Mouse (Mus musculus) embryonic facial prominence, embryonic 14.5 days (tissue): Measurements from ENCODE around the gene Lhx2. TPM values are rescaled to one million over a fixed set of nuclear protein-coding genes. Genes with fewer than 3 reads are reported as not detected.

Experiments used
- ATAC-seq: fragments of 200-750 bp; cut with Nextera tagmentation; 2 replicates; pipeline ENCODE4 v1.8.0; 2017; ENCODE audit warnings: low read depth, moderate number of reproducible peaks, moderate TSS enrichment
- DNase-seq: peaks from one replicate; pipeline ENCODE4 v3.0.0-alpha.2; 2015; ENCODE audit warnings: low spot score
- H3K27ac ChIP-seq: fragments of 300-500 bp; sonication (generic); replicated peaks from 2 replicates; pipeline ENCODE4 v1.5.1; 2014; ENCODE audit warnings: low read depth, mild to moderate bottlenecking, low read length, moderate library complexity
- H3K27me3 ChIP-seq: fragments of 300-500 bp; sonication (generic); replicated peaks from 2 replicates; pipeline ENCODE4 v1.6.1; 2014; ENCODE audit warnings: low read length; ENCODE audit not compliant: control insufficient read depth, insufficient read depth
- H3K36me3 ChIP-seq: fragments of 300-500 bp; sonication (generic); 2 replicates; pipeline ENCODE4 v1.6.1; 2014; ENCODE audit warnings: low read length, mixed read lengths; ENCODE audit not compliant: control insufficient read depth, insufficient read depth
- H3K4me1 ChIP-seq: fragments of 300-500 bp; sonication (generic); 2 replicates; pipeline ENCODE4 v1.6.1; 2014; ENCODE audit warnings: antibody characterized with exemption, low read length; ENCODE audit not compliant: control insufficient read depth, insufficient read depth
- H3K4me2 ChIP-seq: fragments of 300-500 bp; sonication (generic); 2 replicates; pipeline ENCODE4 v1.6.1; 2014; ENCODE audit warnings: low read depth, mild to moderate bottlenecking, low read length, moderate library complexity, mixed read lengths
- H3K4me3 ChIP-seq: fragments of 300-500 bp; sonication (generic); 2 replicates; pipeline ENCODE4 v1.5.1; 2014; ENCODE audit warnings: low read depth, mild to moderate bottlenecking, low read length
- H3K9ac ChIP-seq: fragments of 300-500 bp; sonication (generic); 2 replicates; pipeline ENCODE4 v1.6.1; 2014; ENCODE audit warnings: low read depth, mild to moderate bottlenecking, low read length, moderate library complexity, mixed read lengths
- H3K9me3 ChIP-seq: fragments of 300-500 bp; sonication (generic); 2 replicates; pipeline ENCODE4 v1.6.1; 2016; ENCODE audit warnings: low read length; ENCODE audit not compliant: control insufficient read depth
- WGBS: fragments of 180-500 bp; shearing (Covaris S2); extraction: QIAGEN DNeasy Blood & Tissue Kit; methylation state at CpG from one replicate; pipeline ENCODE4 v1.1.7; 2014; 5-methylcytosine and 5-hydroxymethylcytosine counted together
- polyA plus RNA-seq: library from polyadenylated mRNA; unstranded; fragments of >200 nt; fragmentation: Nextera tagmentation; extraction: Ambion mirVana; gene quantifications from 2 replicates; pipeline ENCODE4 v1.2.1, GENCODE M21; 2014

Lhx2 gene
- polyA plus RNA-seq, 1 experiment from 2014 or later = 10.4 TPM

DNA sequence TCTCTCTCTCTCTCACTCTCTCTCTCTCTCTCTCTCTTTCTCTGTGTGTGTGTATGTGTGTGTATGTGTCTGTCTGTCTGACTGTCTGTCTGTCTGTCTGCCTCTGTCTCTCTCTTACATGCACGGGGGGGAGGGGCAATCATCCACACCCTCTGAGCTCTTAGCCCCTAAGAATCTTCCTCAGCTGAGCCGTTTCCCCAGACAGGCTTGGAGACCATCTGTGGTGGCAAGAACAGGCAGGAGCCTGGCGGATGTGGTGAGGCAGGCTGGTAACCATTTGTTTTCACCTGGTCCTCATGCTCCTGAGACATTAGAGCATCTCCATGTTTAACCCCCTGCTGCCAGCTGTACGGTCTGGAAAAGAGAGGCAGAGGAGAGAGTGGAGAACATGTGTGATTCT, 18.2 kb upstream of the Lhx2 start:
- ATAC-seq (no peak), DNase-seq (no peak)
- no peak overlapping the region for H3K4me3 ChIP-seq
- no peaks in the 10 kb centered on the region for H3K4me1 ChIP-seq
- WGBS = 41% methylated on average over 4 of the region's 4 CpGs
- no peak overlapping the region for H3K4me2 ChIP-seq
- H3K27ac ChIP-seq = no peak overlapping the region
- H3K36me3 ChIP-seq = no peaks in the 10 kb centered on the region
- H3K9me3 ChIP-seq = no peaks in the 10 kb centered on the region
- H3K27me3 ChIP-seq = no peaks in the 10 kb centered on the region
- H3K9ac ChIP-seq = no peak overlapping the region

DNA sequence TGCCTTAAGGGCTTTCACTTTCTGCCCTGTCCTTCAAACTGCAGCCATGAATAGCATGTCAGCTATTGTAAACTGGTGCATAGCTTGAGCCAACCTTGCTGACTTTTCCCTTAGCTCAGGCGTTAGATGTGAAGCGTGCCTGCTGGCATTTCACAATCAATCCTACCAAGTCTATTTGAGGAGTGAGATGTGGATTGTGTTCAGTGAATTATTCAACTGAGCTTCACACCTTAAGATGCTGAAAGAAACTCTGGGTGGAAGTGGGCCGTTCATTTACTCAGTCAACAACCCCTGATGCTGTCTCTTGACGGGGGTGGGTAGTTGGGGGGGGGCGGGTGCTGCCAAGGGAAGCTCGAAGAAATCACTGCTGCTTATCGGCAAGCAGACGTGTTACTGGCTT, 15.7 kb upstream of the Lhx2 start:
- Histone ChIP-seq H3K27ac (no peak overlapping the region), H3K4me2 (no peak overlapping the region), H3K4me1 (no peaks in the 10 kb centered on the region), H3K4me3 (no peak overlapping the region), H3K27me3 (0 out of 2 replicates have a peak, but pooled peaks cover 4% of the 10 kb centered on the region), H3K9ac (no peak overlapping the region), H3K36me3 (no peaks in the 10 kb centered on the region), H3K9me3 (no peaks in the 10 kb centered on the region)
- 60% methylated on average over 8 of the region's 8 CpGs for WGBS
- DNase-seq (no peak), ATAC-seq (no peak)

DNA sequence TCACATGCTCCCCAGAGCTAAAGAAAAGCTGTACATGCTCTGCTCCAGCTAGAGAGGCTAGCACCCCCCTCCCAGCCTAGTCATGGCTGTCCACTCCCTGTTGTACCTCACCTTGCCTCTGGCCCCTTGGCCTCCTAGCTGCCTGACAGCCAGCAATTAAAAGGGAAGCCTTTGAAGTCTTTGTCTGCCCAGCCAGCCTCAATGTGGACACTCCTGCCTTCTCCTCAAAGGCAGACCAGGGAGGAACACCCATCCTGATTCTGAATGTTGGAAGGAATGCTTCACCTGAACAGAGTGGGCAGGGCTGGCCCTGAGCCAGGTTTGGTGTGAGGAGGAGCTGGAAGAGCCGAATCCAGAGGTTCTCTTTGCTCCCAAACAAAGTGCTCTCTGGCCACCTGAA, 12.4 kb upstream of the Lhx2 start:
- no peaks in the 10 kb centered on the region for H3K36me3 ChIP-seq
- H3K4me1 ChIP-seq = no peaks in the 10 kb centered on the region
- H3K27me3 ChIP-seq = peaks cover 7% of the 10 kb centered on the region; the same call in 1 of the 2 replicates
- DNase-seq = no peak
- no peak overlapping the region for H3K27ac ChIP-seq
- H3K9ac ChIP-seq = no peak overlapping the region
- 71% methylated on average over 1 of the region's 1 CpGs for WGBS
- H3K4me3 ChIP-seq = no peak overlapping the region
- H3K4me2 ChIP-seq = no peak overlapping the region
- no peaks in the 10 kb centered on the region for H3K9me3 ChIP-seq
- no peak for ATAC-seq

DNA sequence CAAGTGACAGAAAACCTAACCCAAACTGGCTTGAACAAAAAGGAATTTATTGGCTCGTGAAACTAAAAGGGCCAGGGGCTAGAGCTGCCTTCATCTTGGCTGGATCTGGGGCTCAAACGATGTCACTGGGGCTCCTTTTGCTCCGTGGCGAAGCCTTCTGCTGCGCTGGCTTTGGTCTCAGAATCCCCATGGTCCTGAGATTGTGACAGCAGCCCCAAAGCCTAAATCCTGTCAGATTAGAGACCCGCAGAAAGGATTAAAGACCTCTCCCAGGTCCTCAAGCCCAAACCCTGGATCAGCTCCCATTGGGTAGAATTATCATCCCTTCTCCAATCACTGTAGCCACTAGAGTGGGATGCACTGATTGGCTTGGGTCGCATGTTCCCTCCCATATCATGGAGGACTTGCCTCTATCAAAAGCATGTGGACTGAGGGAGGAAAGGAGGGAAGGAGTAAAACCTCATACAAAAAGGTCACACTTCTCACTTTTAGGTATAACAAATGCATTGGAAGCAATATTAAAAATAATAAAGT, 5.4 kb upstream of the Lhx2 start:
- H3K9ac ChIP-seq = no peak overlapping the region
- no peak overlapping the region for H3K27ac ChIP-seq
- H3K4me2 ChIP-seq = no peak overlapping the region
- no peaks in the 10 kb centered on the region for H3K9me3 ChIP-seq
- H3K27me3 ChIP-seq = peaks cover 63% of the 10 kb centered on the region
- ATAC-seq (no peak), DNase-seq (no peak)
- 49% methylated on average over 7 of the region's 7 CpGs for WGBS
- H3K36me3 ChIP-seq = no peaks in the 10 kb centered on the region
- no peak overlapping the region for H3K4me3 ChIP-seq
- no peaks in the 10 kb centered on the region for H3K4me1 ChIP-seq

DNA sequence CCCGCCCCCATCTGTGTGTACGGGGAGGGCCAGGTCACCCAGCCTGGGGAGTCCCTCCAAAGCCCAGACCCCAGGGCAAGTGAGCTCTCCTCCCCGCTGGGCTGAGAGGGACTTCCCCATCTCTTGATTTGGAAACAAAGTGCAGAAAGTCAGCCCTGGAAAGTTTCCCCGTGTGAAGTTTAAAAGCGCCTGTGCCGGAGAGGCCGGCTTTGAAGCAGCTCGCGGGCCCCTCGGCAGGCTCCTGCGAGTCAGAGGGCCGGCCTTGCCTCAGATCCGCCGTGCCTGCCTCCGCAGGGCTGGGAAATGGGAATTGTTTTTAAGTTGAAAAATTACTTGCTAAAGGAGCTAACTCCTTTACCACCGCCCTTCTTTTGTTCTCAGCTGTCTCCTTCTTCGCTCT, 2.5 kb upstream of the Lhx2 start:
- Histone ChIP-seq H3K4me3 (0 out of 2 replicates have a peak overlapping the region, but pooled peaks have one; percentile 15), H3K36me3 (no peaks in the 10 kb centered on the region), H3K4me2 (peak overlapping the region; percentile 26; the same call in 1 of the 2 replicates), H3K4me1 (peaks cover 6% of the 10 kb centered on the region; the same call in 1 of the 2 replicates), H3K9ac (0 out of 2 replicates have a peak overlapping the region, but pooled peaks have one; percentile 21), H3K9me3 (no peaks in the 10 kb centered on the region), H3K27me3 (peaks cover 89% of the 10 kb centered on the region), H3K27ac (no peak overlapping the region)
- DNase-seq (no peak), ATAC-seq (no peak)
- 3% methylated on average over 17 of the region's 17 CpGs for WGBS

DNA sequence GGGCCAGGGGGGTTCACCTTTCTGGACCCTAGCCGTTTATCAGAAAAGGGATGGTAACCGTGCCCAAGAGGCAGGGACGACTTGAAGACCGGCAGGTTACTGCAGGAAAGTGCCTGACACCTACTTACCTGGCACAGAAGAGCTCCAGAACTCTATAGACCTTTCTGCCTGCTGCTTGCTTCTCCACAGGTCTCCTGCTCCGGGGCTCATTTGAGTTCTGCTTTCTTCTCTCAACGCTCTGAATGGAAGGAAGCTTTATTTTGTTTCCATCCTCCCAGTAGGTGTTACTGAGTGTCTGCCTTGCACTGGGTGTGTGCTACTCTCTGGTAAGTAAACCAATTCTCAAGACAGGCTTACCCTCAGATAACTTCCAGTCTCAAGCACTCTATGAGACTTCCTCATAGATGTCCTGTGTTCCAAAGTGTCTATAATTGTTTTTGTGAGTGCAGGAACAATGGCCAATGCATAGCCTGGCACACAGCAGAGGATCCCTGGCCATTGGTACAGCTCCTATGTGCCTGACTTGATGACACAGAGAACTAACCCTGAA, 1.9 kb upstream of the Lhx2 start:
- peaks cover 6% of the 10 kb centered on the region; the same call in 1 of the 2 replicates for H3K4me1 ChIP-seq
- peaks cover 92% of the 10 kb centered on the region for H3K27me3 ChIP-seq
- WGBS = 7% methylated on average over 6 of the region's 6 CpGs
- H3K9me3 ChIP-seq = no peaks in the 10 kb centered on the region
- H3K36me3 ChIP-seq = no peaks in the 10 kb centered on the region
- no peak overlapping the region for H3K27ac ChIP-seq
- DNase-seq (no peak), ATAC-seq (no peak)
- H3K9ac ChIP-seq = 0 out of 2 replicates have a peak overlapping the region, but pooled peaks have one; percentile 21
- no peak overlapping the region for H3K4me3 ChIP-seq
- H3K4me2 ChIP-seq = peak overlapping the region; percentile 26; the same call in 1 of the 2 replicates

DNA sequence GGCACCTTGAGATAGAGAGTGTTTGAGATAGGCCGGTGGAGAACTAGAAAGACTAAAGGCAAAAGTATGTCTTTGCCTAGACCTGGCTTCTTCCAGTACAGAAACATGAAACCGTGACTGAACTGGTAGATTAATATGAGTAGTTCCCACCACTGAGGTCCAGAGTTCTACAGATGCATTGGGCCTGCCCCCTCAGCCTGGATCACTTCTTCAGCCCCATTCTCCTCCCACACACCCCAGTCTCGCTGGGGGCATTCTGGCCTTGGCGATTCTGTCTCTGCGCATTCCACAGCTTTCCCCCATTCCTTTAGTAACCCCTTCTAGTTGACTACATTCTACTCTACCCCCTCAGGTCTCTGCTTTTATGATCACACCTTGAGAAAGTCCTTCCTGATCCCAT, 1.4 kb upstream of the Lhx2 start:
- 24% methylated on average over 4 of the region's 5 CpGs for WGBS
- ATAC-seq = no peak

DNA sequence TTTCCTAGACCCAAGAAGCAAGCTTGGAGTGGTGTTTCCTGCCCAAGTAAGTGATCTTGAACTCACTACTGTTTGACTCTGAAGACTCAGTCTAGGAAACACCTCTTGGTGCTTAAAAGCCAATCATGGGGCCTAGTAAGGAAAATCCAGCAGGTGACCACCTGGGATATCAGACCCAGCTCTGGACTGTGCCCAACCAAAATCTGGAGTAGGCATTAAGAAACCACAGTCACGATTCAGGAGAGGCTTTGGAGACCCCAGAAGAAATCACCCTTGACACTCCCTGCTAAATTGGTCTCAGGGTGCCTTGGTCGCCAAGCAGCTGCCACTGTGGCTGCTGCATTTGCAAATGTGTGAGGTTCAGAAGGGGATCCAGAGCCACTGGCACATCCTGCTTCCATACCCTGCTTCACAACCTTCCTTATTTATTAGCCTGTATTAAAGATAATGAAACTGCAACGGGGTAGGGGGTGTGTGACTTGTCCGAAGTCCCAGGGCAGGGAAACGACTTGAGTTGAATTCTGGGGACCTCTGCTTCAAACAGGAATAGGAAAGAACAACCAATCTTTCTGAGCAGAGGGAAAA, 641 bp upstream of the Lhx2 start:
- no peak for DNase-seq
- ATAC-seq = no peak

More for the DNA sequence above, 1.4 kb upstream of the Lhx2 start:
- peaks cover 96% of the 10 kb centered on the region for H3K27me3 ChIP-seq
- peaks cover 6% of the 10 kb centered on the region; the same call in 1 of the 2 replicates for H3K4me1 ChIP-seq
- no peaks in the 10 kb centered on the region for H3K36me3 ChIP-seq
- H3K27ac ChIP-seq = no peak overlapping the region
- no peak for DNase-seq
- H3K9me3 ChIP-seq = no peaks in the 10 kb centered on the region
- no peak overlapping the region for H3K4me2 ChIP-seq
- H3K4me3 ChIP-seq = no peak overlapping the region
- H3K9ac ChIP-seq = no peak overlapping the region

More for the DNA sequence above, 641 bp upstream of the Lhx2 start:
- H3K27me3 ChIP-seq = peaks cover 96% of the 10 kb centered on the region
- no peaks in the 10 kb centered on the region for H3K9me3 ChIP-seq
- no peak overlapping the region for H3K9ac ChIP-seq
- H3K4me2 ChIP-seq = peak overlapping the region; percentile 86
- no peak overlapping the region for H3K27ac ChIP-seq
- no peaks in the 10 kb centered on the region for H3K36me3 ChIP-seq
- WGBS = 2% methylated on average over 5 of the region's 5 CpGs
- peaks cover 6% of the 10 kb centered on the region; the same call in 1 of the 2 replicates for H3K4me1 ChIP-seq
- peak overlapping the region; percentile 45 for H3K4me3 ChIP-seq
